Mouse (Mus musculus) ovary, postnatal 14 days (tissue): Measurements from ENCODE around the gene Snapc5.

Experiments
- DNase-seq: peaks from one replicate; pipeline ENCODE4 v3.0.0; 2022; ENCODE audit warnings: low spot score

The Snapc5 gene

DNA sequence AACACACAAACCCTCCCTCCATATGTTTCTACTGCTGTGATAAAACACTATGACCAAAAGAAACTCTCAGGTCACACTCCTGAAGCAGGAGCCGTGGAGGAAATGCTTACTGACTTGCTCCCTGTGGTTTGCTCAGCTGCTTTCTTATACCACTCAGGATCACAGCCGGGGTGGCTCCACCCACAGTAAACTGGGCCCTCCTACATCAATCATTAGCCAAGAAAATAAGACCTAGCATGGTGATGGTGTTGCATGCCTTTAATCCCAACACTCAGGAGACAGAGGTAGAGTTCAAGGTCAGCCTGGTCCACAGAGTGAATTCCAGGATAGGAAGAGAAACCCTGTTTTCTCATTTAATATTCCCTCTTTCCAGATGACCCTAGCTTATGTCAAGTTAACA, 20.8 kb downstream of the Snapc5 start:
- DNase-seq = no peak

DNA sequence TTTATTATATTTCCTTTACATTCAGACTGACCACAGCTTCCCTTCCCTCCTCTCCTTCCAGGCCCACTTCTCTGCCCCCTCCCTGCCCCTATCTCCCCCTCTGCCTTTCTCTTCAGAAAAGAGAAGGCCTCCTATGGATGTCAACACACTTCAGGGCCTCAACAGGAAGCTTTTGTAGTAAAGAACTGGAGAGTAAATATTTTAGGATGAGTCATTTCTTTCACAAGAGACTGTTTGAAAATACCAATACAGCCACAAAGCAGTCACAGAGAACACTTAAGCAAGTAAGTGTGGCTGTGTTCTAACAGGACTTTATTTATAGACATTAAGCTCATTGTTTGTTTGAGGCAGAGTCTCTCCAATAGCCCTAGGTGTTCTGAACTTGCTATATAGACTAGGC, 23.3 kb downstream of the Snapc5 start:
- DNase-seq = no peak

DNA sequence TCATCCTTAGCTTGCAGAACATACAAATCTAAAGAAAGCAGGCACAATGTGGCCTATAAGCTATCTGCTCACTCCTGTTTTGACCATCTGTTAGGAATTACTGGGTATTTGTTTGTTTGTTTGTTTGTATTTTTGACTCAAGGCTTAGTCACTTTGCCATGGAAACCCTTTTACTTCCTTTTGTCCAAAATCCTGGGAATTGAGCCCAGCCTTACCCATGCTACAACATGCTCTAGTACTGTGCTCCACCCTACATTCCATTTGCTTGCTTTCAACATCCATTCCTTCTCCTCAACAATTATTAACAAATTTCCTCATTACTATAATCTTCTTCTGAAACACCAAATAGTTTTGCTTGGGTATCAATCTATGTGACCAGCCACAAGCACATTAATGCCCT, 23.8 kb downstream of the Snapc5 start:
- no peak for DNase-seq

DNA sequence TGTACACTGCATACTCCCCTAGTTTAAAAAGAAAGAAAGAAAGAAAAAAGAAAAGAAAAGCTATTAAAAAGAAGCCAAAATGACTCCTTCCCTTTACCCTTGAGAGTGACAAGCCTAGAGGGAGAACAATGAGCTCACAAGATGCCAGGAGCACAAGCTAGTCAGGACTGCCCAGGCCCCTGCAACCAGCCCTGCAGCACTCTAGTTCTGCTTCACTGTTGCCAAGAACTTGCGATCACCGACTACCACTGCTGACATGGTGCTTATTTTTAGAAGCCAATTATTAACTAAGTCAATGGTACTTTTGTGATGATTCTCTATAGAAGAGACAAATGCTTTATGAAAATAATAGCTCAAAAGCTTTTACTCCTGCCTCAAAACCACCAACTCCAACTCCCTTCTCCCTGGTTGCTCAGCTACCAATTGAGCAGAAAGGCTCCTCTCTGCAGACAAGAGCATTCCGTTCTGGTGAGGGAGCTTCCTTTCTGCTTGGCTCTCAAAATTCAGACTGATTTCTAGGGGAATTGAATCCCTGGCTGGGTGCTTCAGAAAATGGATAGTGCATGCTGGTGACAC, 28.5 kb downstream of the Snapc5 start:
- no peak for DNase-seq

DNA sequence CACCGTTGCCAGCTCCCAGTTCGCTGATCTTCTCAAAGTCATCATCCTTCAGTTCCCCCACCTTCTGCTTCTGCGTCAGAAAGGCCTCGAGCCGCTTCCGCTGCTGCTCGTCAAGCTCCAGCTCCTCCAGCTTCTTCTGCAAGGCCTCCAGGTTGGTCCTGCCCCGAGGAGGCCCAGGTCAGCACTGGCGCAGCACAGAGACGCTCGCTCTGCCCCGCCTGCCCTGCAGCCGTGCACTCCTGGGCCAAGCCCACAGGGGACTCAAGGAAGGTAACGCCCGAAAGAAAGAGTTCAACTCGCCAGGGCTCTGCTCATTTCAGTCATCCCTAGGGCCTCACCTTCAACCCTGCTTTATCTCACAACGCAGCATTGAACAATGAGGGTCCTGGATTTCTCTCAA, 35.4 kb downstream of the Snapc5 start:
- no peak for DNase-seq

DNA sequence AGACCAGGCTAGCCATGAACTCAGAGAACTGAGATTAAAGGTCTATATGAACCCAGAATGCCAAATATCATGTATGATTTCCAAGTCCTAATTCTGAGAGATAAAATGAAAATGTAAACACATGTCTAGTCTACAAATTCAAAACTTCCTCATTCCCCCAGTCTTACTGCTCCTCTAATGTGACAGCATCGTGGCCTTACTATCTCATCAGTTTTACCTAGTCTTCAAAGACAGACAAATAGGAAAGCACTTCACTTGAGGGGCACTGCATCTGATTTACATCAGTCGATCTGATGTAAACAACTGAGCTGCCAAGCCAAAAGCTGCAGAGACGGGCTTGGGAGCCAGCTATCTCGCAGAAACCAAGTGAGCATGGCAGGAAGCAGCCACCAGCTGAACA, 37.0 kb downstream of the Snapc5 start:
- DNase-seq = no peak

DNA sequence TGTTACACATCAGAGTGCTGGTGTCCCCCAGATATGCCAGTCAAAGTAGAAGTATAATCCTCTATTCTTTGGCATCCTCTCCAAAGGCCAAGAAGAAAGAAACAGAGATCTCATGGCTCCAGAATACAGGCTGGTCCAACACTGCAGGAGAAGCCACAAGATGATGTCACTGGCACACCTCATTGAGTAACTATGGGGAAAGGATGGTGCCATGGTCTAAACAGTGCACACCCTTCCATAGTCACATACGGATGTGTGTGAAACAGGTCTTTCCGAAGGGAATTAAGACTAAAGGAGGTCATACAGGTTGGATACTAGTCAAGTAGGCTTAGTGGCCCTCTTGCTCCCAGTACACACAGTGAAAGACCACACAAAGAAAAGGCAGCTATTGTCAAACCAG, 37.6 kb downstream of the Snapc5 start:
- no peak for DNase-seq

DNA sequence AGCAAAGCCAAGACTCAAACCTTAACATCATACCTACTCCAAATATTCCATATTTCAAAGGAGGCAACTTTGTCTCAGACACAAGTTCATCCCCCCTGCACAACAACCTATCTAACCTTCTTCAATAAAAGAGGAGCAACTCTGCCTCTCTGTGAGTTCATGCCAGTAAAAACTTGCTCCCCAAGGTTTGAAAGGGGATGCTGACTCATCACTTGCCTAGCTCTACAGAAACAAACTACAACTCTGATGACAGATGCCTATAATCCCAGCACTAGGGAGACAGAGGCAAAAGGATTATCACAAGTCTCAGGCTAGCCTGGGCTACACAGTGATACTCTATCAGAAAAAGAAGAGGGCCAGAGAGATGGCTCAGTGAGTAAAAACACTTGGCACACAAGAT, 38.8 kb downstream of the Snapc5 start:
- no peak for DNase-seq

DNA sequence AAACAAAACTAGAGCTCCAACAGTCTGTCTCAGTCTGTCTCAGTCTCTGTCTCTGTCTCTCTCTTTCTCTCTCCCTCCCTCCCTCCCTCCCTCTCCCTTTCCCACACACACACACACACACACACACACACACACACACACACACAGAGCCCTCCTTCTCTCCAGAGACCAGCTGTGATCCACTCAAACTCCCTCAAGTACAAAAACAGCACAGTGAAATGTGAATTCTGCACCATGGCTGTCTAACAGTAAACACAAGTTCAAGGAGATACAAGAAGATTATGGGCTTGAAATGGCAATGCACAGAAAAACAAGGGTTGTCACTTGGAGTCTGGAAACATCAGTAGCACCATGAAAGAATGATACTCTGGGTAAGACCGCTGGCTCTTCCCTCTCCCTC, 40.2 kb downstream of the Snapc5 start:
- no peak for DNase-seq

DNA sequence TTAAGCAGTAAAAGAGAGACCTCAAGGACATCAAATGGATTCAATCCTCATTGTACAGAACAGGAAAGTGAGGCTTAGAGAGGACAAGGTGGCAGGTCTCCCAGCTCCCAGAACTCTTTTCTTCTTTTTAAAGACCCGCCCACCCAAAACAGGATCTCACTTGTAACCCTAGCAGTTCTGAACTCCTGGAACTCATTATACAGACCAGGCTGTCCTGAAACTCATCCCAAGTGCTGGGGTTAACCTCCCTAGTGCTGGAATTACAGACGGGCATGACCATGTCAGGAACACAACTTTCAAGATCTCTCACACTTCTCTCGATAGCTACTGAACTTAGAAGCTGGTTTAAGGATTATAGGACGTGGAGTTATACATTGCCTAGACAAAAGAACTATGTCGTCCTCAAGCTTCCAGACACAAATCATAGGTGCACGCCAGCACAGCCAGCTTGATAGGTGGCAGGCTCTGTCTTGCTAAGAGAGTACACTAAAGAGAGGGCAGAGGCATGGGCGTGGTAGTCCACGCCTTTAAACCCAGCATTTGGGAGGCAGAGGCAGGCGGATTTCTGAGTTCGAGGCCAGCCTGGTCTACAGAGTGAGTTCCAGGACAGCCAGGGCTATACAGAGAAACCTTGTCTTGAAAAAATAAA, 40.8 kb downstream of the Snapc5 start:
- DNase-seq = no peak

DNA sequence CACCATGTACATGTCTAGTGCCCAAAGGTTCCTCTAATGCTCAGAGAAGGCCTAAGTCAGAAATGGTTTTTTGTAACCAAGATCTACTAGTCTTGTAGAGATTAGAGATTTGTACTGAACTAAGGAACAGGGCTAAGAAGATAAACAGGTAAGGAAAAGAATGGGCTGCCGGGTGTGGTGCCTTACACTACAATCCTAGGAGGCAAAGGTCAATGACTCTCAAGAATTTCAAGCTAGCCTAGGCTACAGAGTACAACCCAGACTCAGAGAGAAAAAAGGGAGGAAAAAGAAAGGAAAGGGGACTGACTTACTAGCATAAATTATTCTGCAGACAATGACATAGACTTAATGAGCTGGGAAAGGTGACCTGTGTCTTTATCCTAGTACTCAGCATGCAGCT, 41.5 kb downstream of the Snapc5 start:
- DNase-seq = no peak

DNA sequence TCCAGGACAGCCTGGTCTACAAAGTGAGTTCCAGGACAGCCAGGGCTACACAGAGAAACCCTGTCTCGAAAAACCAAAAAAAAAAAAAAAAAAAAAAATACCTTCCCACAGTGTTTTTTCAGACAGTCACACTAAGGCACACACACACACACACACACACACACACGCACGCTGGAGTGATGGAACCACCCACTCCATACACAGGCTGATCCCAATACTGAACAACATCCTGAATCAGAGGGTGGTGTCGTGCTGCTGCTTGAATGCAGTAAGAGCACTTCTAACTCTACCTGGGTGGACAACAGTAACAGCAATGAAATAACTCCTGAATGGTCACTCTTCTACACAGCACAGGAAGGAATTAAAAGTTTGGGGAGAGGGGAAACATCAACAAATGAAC, 42.4 kb downstream of the Snapc5 start:
- no peak for DNase-seq

DNA sequence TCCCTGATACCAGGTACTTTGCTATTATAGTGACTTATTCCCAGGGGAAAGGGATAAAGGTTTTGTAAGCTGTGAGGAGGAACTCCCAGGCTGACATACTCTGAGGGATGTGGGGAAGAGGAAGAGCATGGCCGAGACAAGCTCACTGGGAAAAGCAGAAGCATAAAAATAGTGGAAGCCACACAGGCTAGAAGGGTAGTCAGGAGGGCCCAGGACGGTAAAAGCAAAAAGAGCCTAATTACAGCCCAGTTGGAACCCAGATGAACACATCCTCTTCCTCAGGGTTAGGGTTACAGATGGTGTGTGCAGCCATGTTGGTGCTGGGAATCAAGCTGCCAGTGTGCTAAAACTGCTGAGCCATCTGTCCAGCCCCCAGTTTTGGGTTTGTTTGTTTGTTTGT, 43.0 kb downstream of the Snapc5 start:
- no peak for DNase-seq

DNA sequence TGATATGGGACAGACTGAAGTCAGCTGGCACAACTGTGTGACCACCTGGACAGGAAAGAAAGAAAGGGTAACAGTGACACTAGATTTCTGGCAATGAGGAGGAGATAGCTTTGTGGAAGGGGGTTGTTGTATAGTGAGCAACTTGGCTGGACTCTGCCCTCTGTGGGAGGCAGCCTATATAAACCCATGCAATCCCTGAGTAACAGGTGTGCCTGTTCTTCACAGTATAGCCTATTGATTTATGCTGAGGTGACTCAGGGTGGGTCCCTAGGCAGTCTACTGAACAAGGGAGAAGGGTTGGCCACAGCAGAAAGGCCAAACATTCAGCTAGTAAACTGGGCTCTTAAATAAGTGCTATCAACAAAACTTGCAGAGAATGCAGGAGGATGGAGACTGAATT, 46.7 kb downstream of the Snapc5 start:
- no peak for DNase-seq

DNA sequence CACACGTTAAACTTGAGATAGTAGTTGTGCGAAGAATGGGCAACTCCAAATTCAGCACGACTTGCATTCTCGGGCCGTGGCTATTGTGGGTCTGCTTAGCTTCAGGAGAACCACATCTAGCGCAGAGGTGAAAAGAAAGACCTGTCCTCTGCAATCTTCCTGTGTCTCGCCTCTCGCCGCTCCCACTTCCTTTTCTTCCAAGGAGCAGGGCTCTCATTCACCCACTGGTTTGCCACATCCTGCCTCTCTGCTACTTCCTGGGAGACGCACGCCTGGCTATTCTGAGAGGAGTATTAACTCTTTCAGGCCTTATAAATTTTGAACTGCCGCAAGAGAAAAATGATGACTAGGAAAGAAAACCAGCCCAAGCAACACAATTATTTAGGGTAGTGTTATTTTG, 48.7 kb downstream of the Snapc5 start:
- DNase-seq = no peak

DNA sequence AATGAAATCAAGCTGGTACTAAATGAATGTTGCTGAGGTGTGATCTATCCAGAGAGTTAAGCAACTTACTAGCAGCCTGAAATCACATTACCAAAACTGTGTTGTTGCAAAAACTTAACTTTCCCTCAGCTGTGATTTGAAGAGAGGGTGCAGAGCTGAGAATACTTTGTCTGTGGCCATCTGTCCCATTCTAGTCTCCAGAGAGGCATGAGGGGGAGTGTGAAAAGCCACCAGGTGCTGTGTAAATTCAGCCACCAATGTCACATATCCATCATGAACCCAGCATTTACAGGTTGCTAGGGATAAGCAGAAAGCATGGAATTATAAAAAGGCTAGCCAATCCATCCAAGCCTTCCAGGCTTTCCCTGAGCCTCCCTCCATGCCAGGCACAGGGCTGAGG, 49.9 kb downstream of the Snapc5 start:
- no peak for DNase-seq

DNA sequence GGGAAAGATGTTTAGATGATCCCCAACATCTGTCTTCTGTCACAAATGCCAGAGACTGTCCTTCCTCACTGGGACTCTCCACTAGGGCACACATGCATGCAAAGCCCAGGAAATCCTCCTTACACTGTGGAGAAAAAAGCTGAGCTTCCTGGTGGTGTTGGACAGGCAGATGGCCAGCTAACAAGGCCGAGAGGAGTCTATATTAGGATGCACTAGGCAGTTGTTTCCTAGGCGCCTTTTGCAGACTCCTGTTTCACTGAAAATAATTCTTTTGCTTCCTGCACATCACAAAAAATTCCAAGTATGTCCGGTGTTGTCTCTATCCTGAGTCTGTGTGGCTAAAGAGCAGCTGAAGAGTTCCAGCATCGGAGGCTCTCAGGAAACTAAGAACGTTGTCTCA, 52.1 kb downstream of the Snapc5 start:
- DNase-seq = no peak

DNA sequence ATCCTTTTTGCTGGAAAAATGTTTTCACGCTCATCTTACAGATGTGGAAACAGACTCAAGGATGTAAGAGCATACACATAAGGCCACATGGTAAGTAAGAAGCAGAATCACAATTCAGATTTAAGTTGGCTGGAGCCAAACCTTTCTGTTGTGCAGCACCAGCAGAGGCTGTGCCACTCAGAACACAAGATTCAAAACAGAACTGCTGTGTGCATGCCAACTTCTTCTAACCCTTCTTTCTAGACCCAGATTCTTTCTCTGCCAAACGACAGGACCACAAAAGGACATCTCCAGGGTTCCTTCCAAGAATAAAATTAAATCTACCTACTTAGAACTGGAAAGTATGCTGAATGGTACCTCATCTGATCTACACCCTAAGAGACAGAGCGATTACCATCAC, 52.6 kb downstream of the Snapc5 start:
- DNase-seq = no peak

DNA sequence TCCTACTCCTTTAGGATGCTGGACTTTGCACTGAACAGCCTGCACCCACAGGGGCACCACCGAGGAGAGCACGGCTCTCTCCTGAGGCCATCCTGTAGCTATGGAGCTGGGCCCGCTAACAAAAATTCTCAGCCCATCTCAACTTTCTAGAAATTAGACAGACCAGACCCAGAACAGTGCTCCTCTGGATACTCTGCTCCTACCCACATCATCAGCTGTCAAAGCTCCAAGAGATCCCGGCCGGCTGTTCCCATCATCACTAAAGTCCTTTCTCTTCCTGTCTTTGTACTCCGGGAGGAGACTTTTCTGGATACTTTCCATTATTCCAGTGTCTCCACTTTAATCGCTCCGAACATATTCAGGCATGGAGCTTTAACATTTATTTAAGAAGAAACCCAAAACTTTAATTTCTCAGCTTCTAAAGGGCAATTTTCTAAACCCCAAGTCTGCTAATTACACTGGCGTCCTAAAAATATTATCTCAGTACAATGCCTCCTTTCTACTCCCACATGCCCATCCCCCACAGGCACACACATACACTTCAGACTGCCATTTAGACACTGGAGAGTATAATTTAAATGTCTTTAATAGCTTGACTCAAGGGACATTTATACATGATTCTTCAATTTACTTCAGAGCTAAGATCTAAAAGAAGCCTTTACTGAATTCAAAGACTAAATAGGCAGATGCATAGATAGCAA, 53.3 kb downstream of the Snapc5 start:
- DNase-seq = no peak
